Mouse (Mus musculus) lung, adult 2 months (tissue): ENCODE results near the gene Kntc1.

Experiments used
- CTCF ChIP-seq: fragments of 200-500 bp; IDR thresholded peaks from 2 replicates; pipeline ENCODE4 v1.5.1; 2011; ENCODE audit warnings: mild to moderate bottlenecking, low read length, control low read depth; ENCODE audit not compliant: insufficient read depth
- POLR2A ChIP-seq: fragments of 200-500 bp; IDR thresholded peaks from 2 replicates; pipeline ENCODE4 v1.6.1; 2011; ENCODE audit warnings: low read depth, mild to moderate bottlenecking, control low read depth, low read length, borderline replicate concordance; ENCODE audit errors: extremely low read depth

DNA sequence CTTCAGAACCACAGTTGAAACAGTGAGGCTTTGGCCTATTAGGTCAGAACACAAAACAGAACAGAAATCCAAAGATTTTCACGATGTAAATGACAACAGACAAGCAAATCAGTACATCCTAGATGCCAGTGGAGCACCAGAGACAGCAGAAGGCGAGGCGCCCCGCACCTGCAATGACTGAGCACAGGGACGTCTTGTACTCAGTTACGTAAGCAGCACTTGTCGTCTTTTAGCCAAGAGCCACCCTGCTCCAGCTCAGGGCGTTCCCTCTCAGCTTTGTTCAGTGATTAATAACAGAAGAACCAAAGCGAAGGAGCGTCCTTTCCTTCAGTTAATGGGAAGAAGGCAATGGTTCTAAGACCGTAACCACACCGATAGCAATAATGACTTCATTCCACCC is 40.9 kb upstream of the Kntc1 start:
- no peak for TF ChIP-seq POLR2A
- no peak for TF ChIP-seq CTCF
